Mouse (Mus musculus) heart, embryonic 13.5 days (tissue): Measurements from ENCODE around the gene Pum3. TPM values are rescaled to one million over a fixed set of nuclear protein-coding genes. Genes with fewer than 3 reads are reported as not detected.

Experiments used
- ATAC-seq: fragments of 200-750 bp; cut with Nextera tagmentation; 2 replicates; pipeline ENCODE4 v1.8.0; 2017; ENCODE audit warnings: moderate TSS enrichment; ENCODE audit not compliant: insufficient number of reproducible peaks, low FRiP score, low TSS enrichment; ENCODE audit errors: extremely low read depth
- H3K27ac ChIP-seq: fragments of 300-500 bp; sonication (generic); replicated peaks from 2 replicates; pipeline ENCODE4 v1.5.1; 2015; ENCODE audit warnings: moderate library complexity, mild to moderate bottlenecking, inconsistent platforms
- H3K27me3 ChIP-seq: fragments of 300-500 bp; sonication (generic); replicated peaks from 2 replicates; pipeline ENCODE4 v1.6.1; 2015; ENCODE audit warnings: mild to moderate bottlenecking, inconsistent platforms
- H3K36me3 ChIP-seq: fragments of 300-500 bp; sonication (generic); 2 replicates; pipeline ENCODE4 v1.6.1; 2015; ENCODE audit warnings: mild to moderate bottlenecking, inconsistent platforms
- H3K4me1 ChIP-seq: fragments of 300-500 bp; sonication (generic); 2 replicates; pipeline ENCODE4 v1.6.1; 2015; ENCODE audit warnings: inconsistent platforms
- H3K4me2 ChIP-seq: fragments of 300-500 bp; sonication (generic); 2 replicates; pipeline ENCODE4 v1.6.1; 2015; ENCODE audit warnings: inconsistent platforms, mild to moderate bottlenecking, moderate library complexity
- H3K4me3 ChIP-seq: fragments of 300-500 bp; sonication (generic); 2 replicates; pipeline ENCODE4 v1.5.1; 2015; ENCODE audit warnings: moderate library complexity, mild to moderate bottlenecking, inconsistent platforms
- H3K9ac ChIP-seq: fragments of 300-500 bp; sonication (generic); 2 replicates; pipeline ENCODE4 v1.6.1; 2015; ENCODE audit warnings: inconsistent platforms, mild to moderate bottlenecking, moderate library complexity
- H3K9me3 ChIP-seq: fragments of 300-500 bp; sonication (generic); 2 replicates; pipeline ENCODE4 v1.6.1; 2016; ENCODE audit warnings: inconsistent platforms
- WGBS: fragments of 180-500 bp; shearing (Covaris S2); methylation state at CpG from one replicate; pipeline ENCODE4 v1.1.7; 2015; ENCODE audit warnings: mixed read lengths; 5-methylcytosine and 5-hydroxymethylcytosine counted together
- polyA plus RNA-seq: library from polyadenylated mRNA; unstranded; fragments of >200 nt; fragmentation: Nextera tagmentation; extraction: Ambion mirVana; gene quantifications from 2 replicates; pipeline ENCODE4 v1.2.1, GENCODE M21; 2015

Gene Pum3
- polyA plus RNA-seq, result 41.2 and 42.2 TPM in 2 replicates

DNA sequence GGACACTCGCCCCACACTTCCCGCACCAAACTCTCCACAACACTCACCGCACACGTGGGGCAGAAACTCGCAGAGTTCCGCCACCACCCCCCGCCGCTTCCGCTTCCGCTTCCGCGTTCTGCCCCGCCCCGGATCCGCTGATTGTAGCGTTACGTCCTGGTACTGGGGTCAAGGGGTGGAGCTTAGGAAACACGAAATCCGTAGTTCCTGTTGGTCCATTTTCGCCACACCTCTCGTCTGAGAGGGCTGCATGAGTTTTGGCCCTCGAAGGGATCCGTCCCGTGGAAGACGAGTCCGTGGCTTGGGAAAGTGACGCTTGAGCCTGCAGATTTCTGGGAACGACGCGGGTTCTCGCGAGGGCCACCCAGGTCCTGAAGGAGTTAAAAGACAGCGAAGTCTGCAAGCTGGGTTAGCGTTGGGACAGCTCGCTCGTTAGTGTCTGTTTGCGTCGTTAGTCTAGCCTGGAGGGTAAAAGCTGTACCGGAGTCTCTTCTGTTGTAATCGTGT is at the start of gene Pum3:
Pum3 (minus strand) TSS at position 81 of the 507 bp plus-strand sequence.
- H3K27me3 ChIP-seq, result no peaks in the 10 kb centered on the region; the same call in 1 of the 2 replicates
- H3K36me3 ChIP-seq, result peaks cover 13% of the 10 kb centered on the region
- H3K9ac ChIP-seq, result peak within 1 kb of the TSS; percentile 90
- H3K4me2 ChIP-seq, result peak within 1 kb of the TSS; percentile 92
- H3K4me1 ChIP-seq, result peaks cover 24% of the 10 kb centered on the region
- H3K27ac ChIP-seq, result peak within 1 kb of the TSS; percentile 93
- no peaks in the 10 kb centered on the region for H3K9me3 ChIP-seq
- WGBS, result under 1% methylated on average over 39 of the region's 40 CpGs
- peak; percentile 92 for ATAC-seq
- peak within 1 kb of the TSS; percentile 90 for H3K4me3 ChIP-seq

DNA sequence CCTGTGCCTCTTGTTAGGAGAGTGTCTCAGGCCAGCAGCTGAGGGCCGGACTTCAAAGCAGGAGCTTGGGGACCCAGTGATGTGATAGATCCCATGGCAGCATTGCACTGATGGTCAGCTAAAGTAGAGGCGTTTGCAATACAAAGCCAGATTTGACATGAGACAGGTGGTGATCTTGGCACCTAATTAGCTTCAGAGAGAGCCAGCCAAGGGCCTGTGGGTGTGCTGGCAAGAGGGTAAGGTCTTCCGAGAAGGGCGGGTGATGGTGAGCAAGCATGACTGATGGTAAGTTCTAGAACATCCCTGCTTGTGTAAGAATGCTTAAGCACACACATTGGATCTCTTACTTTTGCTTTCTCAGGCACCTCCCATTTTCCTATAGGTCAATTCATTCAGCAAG is 37.1 kb upstream of the Pum3 start:
- WGBS, result 74% methylated on average over 4 of the region's 4 CpGs
- H3K4me1 ChIP-seq, result no peaks in the 10 kb centered on the region
- 0 out of 2 replicates have a peak, but pooled peaks cover 2% of the 10 kb centered on the region for H3K27me3 ChIP-seq
- no peak overlapping the region for H3K27ac ChIP-seq
- no peak overlapping the region for H3K9ac ChIP-seq
- H3K4me2 ChIP-seq, result no peak overlapping the region
- no peaks in the 10 kb centered on the region for H3K36me3 ChIP-seq
- H3K9me3 ChIP-seq, result no peaks in the 10 kb centered on the region
- no peak for ATAC-seq
- no peak overlapping the region for H3K4me3 ChIP-seq

DNA sequence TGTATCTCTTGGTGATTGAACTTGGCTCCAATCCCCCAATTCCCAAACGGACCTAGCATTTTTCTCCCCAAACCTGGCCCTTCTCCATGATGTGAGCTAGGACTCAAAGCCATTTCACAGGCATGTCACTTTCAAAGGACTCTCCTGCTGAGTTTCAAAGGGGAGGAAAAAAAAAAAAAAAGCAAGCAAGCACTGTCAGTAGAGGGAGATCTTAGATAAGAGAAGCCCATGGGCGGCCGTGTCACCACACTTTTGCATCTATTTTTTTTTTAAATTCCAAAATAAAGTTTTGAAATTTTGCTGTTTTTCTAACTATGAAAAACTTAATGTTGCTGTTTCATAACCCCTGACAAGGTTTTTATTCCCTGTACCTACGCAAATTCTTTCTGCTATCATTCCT is 33.0 kb upstream of the Pum3 start:
- WGBS, result 37% methylated on average over 4 of the region's 4 CpGs
- Histone ChIP-seq H3K36me3 (no peaks in the 10 kb centered on the region), H3K4me2 (no peak overlapping the region), H3K27ac (no peak overlapping the region), H3K27me3 (0 out of 2 replicates have a peak, but pooled peaks cover 4% of the 10 kb centered on the region), H3K9me3 (no peaks in the 10 kb centered on the region), H3K9ac (no peak overlapping the region), H3K4me1 (no peaks in the 10 kb centered on the region), H3K4me3 (no peak overlapping the region)
- no peak for ATAC-seq

DNA sequence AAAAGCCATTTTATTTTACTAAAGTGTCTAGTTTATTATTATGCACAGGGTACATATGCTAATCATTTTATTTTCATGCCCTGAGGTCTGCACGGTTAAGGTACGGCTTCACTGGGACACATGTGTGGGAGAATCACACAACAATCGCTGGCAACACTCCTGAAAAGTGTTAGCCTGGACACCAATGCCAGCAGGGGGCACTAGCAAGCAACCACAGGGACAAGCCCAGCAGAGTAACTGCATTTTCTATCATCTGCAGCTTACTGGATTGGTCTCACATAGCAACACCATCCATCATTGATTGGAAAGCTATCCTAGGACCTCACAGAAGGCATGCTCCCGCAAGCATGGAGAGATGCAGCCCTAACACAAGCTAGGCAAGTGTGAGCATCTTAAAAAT is 20.8 kb upstream of the Pum3 start:
- Histone ChIP-seq H3K4me3 (no peak overlapping the region), H3K36me3 (no peaks in the 10 kb centered on the region), H3K27me3 (peaks cover 9% of the 10 kb centered on the region), H3K4me2 (no peak overlapping the region), H3K27ac (no peak overlapping the region), H3K4me1 (no peaks in the 10 kb centered on the region), H3K9ac (no peak overlapping the region), H3K9me3 (no peaks in the 10 kb centered on the region)
- ATAC-seq, result no peak
- 36% methylated on average over 4 of the region's 4 CpGs for WGBS

DNA sequence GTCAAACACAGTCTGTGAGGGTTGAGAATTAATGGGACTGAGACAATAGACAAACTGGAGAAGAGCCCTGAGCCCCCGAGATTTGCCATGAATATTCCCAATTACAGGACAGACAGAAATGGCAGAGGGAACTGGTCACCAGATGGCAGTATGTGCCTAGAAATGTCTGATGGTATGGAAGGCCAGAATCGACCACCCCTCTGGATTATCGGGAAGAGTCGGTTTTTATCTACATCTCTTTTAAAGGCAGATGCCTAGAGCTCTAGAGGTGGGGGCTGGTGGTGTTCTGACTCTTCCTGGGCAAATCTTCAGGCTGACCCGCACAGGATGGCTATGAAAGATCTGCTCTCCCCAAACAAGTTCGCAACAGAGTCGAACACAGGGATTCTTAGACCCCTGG is 17.9 kb upstream of the Pum3 start:
- no peak overlapping the region for H3K4me3 ChIP-seq
- no peaks in the 10 kb centered on the region for H3K9me3 ChIP-seq
- no peaks in the 10 kb centered on the region for H3K36me3 ChIP-seq
- H3K27ac ChIP-seq, result no peak overlapping the region
- ATAC-seq, result no peak
- 0 out of 2 replicates have a peak overlapping the region, but pooled peaks have one; percentile 28 for H3K4me2 ChIP-seq
- peaks cover 9% of the 10 kb centered on the region for H3K27me3 ChIP-seq
- H3K4me1 ChIP-seq, result no peaks in the 10 kb centered on the region
- 25% methylated on average over 7 of the region's 7 CpGs for WGBS
- H3K9ac ChIP-seq, result peak overlapping the region; percentile 28; the same call in 1 of the 2 replicates

DNA sequence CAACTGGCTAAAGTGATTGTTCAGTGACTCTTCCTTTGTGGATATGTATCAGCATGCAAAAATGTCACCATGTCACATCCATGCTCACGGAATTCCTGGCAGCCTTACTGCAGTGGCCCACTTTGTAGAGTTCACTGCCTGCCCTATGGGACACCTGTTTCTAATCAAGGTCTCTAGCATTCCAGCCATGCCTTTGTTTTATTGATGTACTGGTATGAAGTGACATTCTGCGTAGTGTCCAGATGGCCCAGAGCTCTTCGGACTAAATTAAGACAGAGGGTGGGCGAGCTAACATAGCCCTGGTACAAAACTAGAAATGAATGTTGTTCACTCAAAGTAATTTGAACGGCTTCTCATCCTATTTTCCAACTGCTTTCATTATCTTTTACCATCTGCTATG is 11.5 kb upstream of the Pum3 start:
- no peaks in the 10 kb centered on the region for H3K9me3 ChIP-seq
- H3K4me3 ChIP-seq, result no peak overlapping the region
- H3K36me3 ChIP-seq, result no peaks in the 10 kb centered on the region
- H3K27ac ChIP-seq, result peak overlapping the region; percentile 46
- WGBS, result 35% methylated on average over 5 of the region's 5 CpGs
- peaks cover under 1% of the 10 kb centered on the region; the same call in 1 of the 2 replicates for H3K27me3 ChIP-seq
- H3K4me2 ChIP-seq, result no peak overlapping the region
- ATAC-seq, result peak; percentile 42; the same call in 1 of the 2 replicates
- H3K9ac ChIP-seq, result no peak overlapping the region
- H3K4me1 ChIP-seq, result peaks cover 15% of the 10 kb centered on the region; the same call in 1 of the 2 replicates

DNA sequence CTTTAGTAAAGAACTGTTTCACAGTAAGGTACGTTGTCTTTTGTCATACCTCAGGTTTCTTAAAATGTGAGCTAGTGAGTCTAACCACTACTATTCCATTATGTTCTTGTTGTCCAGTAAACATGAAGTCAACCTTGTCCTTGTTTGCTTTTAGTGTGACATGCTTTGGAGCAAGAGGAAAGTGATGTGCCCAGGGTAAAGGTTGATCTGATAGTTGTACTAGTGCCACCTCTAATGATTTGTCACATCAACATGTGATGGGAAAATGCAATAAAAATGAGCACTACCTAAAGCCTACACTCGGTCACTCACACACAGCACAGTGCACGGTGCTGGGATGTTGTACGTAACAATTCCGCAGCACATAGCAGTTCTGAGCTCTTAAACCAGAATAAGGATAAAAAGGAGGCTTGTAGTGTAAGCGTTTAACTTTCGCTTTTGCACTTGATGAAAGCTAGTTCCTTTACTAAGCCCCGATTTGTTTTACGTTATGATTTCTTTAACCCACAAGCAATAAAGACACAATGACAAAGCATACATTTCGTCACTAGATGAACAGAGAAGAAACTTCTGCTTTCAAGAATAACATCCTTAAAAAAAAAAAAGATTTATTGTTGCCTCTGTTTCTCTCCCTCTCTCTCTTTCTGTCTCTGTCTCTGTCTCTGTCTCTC is 8.5 kb upstream of the Pum3 start:
- Histone ChIP-seq H3K36me3 (no peaks in the 10 kb centered on the region), H3K27me3 (peaks cover 4% of the 10 kb centered on the region; the same call in 1 of the 2 replicates), H3K9ac (no peak overlapping the region), H3K9me3 (no peaks in the 10 kb centered on the region), H3K4me1 (peaks cover 15% of the 10 kb centered on the region; the same call in 1 of the 2 replicates), H3K4me2 (no peak overlapping the region), H3K4me3 (no peak overlapping the region), H3K27ac (no peak overlapping the region)
- ATAC-seq, result no peak
- 74% methylated on average over 10 of the region's 10 CpGs for WGBS

DNA sequence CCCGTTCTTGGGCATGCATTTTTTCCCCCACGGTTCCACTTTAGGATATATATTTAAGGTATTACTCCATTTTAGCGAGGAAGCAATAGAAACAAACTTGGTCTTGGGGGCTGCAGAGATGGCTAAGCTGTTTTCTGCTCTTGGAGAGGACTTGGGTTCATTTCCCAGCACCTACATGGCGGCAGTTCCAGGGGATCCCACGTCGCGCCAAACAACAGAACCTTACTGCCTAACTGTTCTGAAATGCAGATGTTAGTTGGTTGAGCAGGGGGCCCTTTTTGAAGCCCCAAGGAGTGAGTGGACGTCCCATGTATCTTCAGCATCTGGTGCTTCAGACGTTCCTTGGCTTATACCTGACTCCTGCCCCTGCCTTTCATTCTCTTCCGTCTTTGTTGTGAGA is 781 bp upstream of the Pum3 start:
- H3K27me3 ChIP-seq, result no peaks in the 10 kb centered on the region; the same call in 1 of the 2 replicates
- 2% methylated on average over 10 of the region's 10 CpGs for WGBS
- H3K9ac ChIP-seq, result peak overlapping the region; percentile 90
- ATAC-seq, result no peak
- peaks cover 7% of the 10 kb centered on the region for H3K36me3 ChIP-seq
- peaks cover 24% of the 10 kb centered on the region for H3K4me1 ChIP-seq
- peak overlapping the region; percentile 90 for H3K4me3 ChIP-seq
- H3K4me2 ChIP-seq, result peak overlapping the region; percentile 92
- H3K9me3 ChIP-seq, result no peaks in the 10 kb centered on the region
- peak overlapping the region; percentile 93 for H3K27ac ChIP-seq

DNA sequence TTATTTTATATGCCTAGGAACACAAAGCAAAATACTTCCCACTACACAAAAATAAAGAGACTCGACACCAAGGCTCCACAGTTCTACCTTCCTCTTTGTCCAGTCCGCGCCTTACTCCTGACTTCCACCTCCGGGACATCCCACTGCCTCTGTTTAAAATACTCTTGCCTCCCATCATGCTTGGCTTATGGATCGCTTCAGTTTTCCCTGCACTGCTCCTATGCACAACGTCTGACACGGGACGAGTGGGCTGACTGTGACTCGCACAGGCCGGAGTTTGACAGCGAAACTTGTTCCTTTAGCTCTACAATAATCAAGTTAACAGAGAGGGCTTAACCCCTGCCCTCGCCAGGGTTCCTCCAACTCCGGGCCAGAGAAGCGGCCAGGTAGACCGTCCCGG is 344 bp downstream of the Pum3 start:
- Histone ChIP-seq H3K9me3 (no peaks in the 10 kb centered on the region), H3K4me1 (peaks cover 24% of the 10 kb centered on the region), H3K27ac (peak overlapping the region; percentile 53), H3K4me3 (peak overlapping the region; percentile 90), H3K9ac (peak overlapping the region; percentile 84), H3K36me3 (peaks cover 19% of the 10 kb centered on the region), H3K27me3 (no peaks in the 10 kb centered on the region), H3K4me2 (peak overlapping the region; percentile 92)
- ATAC-seq, result no peak; the same call in 1 of the 2 replicates
- under 1% methylated on average over 16 of the region's 16 CpGs for WGBS

DNA sequence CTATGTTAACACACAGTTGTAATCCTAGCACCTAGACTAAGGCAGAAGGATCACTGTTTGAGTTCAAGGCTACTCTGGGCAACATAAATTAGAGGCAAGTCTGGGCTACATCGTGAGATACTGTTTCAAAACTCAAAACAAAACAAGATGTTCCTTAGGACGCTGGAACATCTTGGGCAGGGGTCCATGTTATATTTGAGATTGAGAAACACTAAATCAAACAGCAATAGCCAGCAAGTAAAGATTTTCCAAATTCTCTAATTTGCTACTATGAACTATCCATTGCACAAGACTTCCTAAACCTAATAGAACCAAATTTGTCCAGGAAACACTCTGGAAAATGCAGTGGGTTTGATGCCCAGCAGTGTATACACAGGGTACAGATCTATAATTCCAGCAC is 1.8 kb downstream of the Pum3 start:
- ATAC-seq, result no peak

DNA sequence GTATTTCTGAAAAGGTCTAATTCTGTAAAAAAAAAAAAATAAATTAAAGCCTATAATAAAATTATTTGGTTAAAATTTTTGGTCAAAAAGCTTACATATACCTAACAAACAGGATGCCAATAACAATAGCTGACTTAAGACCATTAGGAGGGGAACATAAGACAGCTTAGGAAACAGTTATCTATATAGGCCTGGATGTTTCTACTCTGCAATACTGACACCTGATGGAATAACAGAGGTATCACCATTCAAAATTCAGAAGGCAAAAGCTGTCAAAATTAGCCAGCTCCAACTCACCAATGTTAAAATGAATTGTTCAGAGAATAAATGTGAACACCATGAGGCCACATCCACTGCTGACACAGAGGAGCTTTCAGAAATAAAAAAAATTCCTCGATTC is 3.2 kb downstream of the Pum3 start:
- Histone ChIP-seq H3K27ac (no peak overlapping the region), H3K9me3 (no peaks in the 10 kb centered on the region), H3K4me1 (peaks cover 24% of the 10 kb centered on the region), H3K4me3 (no peak overlapping the region), H3K36me3 (peaks cover 45% of the 10 kb centered on the region), H3K27me3 (no peaks in the 10 kb centered on the region), H3K4me2 (no peak overlapping the region), H3K9ac (no peak overlapping the region)
- WGBS, result 63% methylated on average over 1 of the region's 1 CpGs
- no peak for ATAC-seq

More for the DNA sequence above, 1.8 kb downstream of the Pum3 start:
- 0 out of 2 replicates have a peak overlapping the region, but pooled peaks have one; percentile 92 for H3K4me2 ChIP-seq
- no peaks in the 10 kb centered on the region for H3K9me3 ChIP-seq
- peaks cover 32% of the 10 kb centered on the region for H3K36me3 ChIP-seq
- no peak overlapping the region for H3K27ac ChIP-seq
- no peak overlapping the region for H3K4me3 ChIP-seq
- H3K9ac ChIP-seq, result no peak overlapping the region
- 74% methylated on average over 2 of the region's 2 CpGs for WGBS
- peaks cover 24% of the 10 kb centered on the region for H3K4me1 ChIP-seq
- no peaks in the 10 kb centered on the region for H3K27me3 ChIP-seq
